Mouse (Mus musculus): ENCODE data around the gene Prr13. TPM values are rescaled to one million over a fixed set of nuclear protein-coding genes. Genes with fewer than 3 reads are reported as not detected.

Gene Prr13
- total RNA-seq, 2 experiments from 2014 or later, result 50.3 to 97.6 TPM

Other genes with a start within 250 kb of the Prr13 start
- 13.1 and 17.0 TPM in 2 replicates for gene Itgb7, start 227.1 kb upstream of the Prr13 start, total RNA-seq (2014; fragmentation: Nextera tagmentation)
- gene Itgb7, start 227.1 kb upstream of the Prr13 start, total RNA-seq (2017), result 47.2 and 51.0 TPM in 2 replicates
- 0.61 and 1.8 TPM in 2 replicates for gene Rarg, start 201.5 kb upstream of the Prr13 start, total RNA-seq (2014; fragmentation: Nextera tagmentation)
- 1.6 and 6.7 TPM in 2 replicates for gene Rarg, start 201.5 kb upstream of the Prr13 start, total RNA-seq (2017)
- not detected in 2 replicates for gene Gm9918, start 188.5 kb upstream of the Prr13 start, total RNA-seq (2014; fragmentation: Nextera tagmentation)
- gene Gm9918, start 188.5 kb upstream of the Prr13 start, total RNA-seq (2017), result not detected in 2 replicates
- gene Mfsd5, start 179.6 kb upstream of the Prr13 start, total RNA-seq (2014; fragmentation: Nextera tagmentation), result 30.4 and 32.9 TPM in 2 replicates
- gene Mfsd5, start 179.6 kb upstream of the Prr13 start, total RNA-seq (2017), result 14.2 and 19.5 TPM in 2 replicates
- 54.5 and 68.3 TPM in 2 replicates for gene Espl1, start 162.8 kb upstream of the Prr13 start, total RNA-seq (2014; fragmentation: Nextera tagmentation)
- 16.6 and 40.6 TPM in 2 replicates for gene Espl1, start 162.8 kb upstream of the Prr13 start, total RNA-seq (2017)
- gene Pfdn5, start 132.9 kb upstream of the Prr13 start, total RNA-seq (2014; fragmentation: Nextera tagmentation), result 210 and 293 TPM in 2 replicates
- gene Pfdn5, start 132.9 kb upstream of the Prr13 start, total RNA-seq (2017), result 214 and 318 TPM in 2 replicates
- 85.2 and 86.5 TPM in 2 replicates for gene Myg1, start 127.3 kb upstream of the Prr13 start, total RNA-seq (2014; fragmentation: Nextera tagmentation)
- gene Myg1, start 127.3 kb upstream of the Prr13 start, total RNA-seq (2017), result 60.8 and 73.8 TPM in 2 replicates
- 145 and 165 TPM in 2 replicates for gene Aaas, start 108.3 kb upstream of the Prr13 start, total RNA-seq (2014; fragmentation: Nextera tagmentation)
- gene Aaas, start 108.3 kb upstream of the Prr13 start, total RNA-seq (2017), result 179 and 207 TPM in 2 replicates
- gene Sp7, start 91.8 kb upstream of the Prr13 start, total RNA-seq (2014; fragmentation: Nextera tagmentation), result not detected in 2 replicates
- not detected in 2 replicates for gene Sp7, start 91.8 kb upstream of the Prr13 start, total RNA-seq (2017)
- gene Sp1, start 52.9 kb upstream of the Prr13 start, total RNA-seq (2014; fragmentation: Nextera tagmentation), result 68.0 and 80.3 TPM in 2 replicates
- 45.0 and 62.2 TPM in 2 replicates for gene Sp1, start 52.9 kb upstream of the Prr13 start, total RNA-seq (2017)
- gene Amhr2, start 13.7 kb upstream of the Prr13 start, total RNA-seq (2014; fragmentation: Nextera tagmentation), result not detected in 2 replicates
- not detected in 2 replicates for gene Amhr2, start 13.7 kb upstream of the Prr13 start, total RNA-seq (2017)
- gene Pcbp2, start 11.5 kb downstream of the Prr13 start, total RNA-seq (2014; fragmentation: Nextera tagmentation), result 749 and 832 TPM in 2 replicates
- 152 and 207 TPM in 2 replicates for gene Pcbp2, start 11.5 kb downstream of the Prr13 start, total RNA-seq (2017)
- not detected in 2 replicates for gene Gm10337, start 44.7 kb downstream of the Prr13 start, total RNA-seq (2014; fragmentation: Nextera tagmentation)
- not detected in 2 replicates for gene Gm10337, start 44.7 kb downstream of the Prr13 start, total RNA-seq (2017)
- 0.39 TPM in 1 of 2 replicates, not detected in the other for gene Map3k12, start 58.0 kb downstream of the Prr13 start, total RNA-seq (2014; fragmentation: Nextera tagmentation)
- 0.14 and 0.15 TPM in 2 replicates for gene Map3k12, start 58.0 kb downstream of the Prr13 start, total RNA-seq (2017)
- gene Tarbp2, start 59.2 kb downstream of the Prr13 start, total RNA-seq (2014; fragmentation: Nextera tagmentation), result 37.4 and 40.7 TPM in 2 replicates
- gene Tarbp2, start 59.2 kb downstream of the Prr13 start, total RNA-seq (2017), result 17.0 and 19.7 TPM in 2 replicates
- gene Npff, start 65.9 kb downstream of the Prr13 start, total RNA-seq (2014; fragmentation: Nextera tagmentation), result 5.1 and 8.2 TPM in 2 replicates
- gene Npff, start 65.9 kb downstream of the Prr13 start, total RNA-seq (2017), result 0.89 and 3.4 TPM in 2 replicates
- gene Gm28047, start 166.0 kb downstream of the Prr13 start, total RNA-seq (2014; fragmentation: Nextera tagmentation), result 2.6 TPM in 1 of 2 replicates, not detected in the other
- gene Gm28047, start 166.0 kb downstream of the Prr13 start, total RNA-seq (2017), result not detected in 2 replicates
- 115 and 116 TPM in 2 replicates for gene Atf7, start 166.4 kb downstream of the Prr13 start, total RNA-seq (2014; fragmentation: Nextera tagmentation)
- 24.7 and 27.0 TPM in 2 replicates for gene Atf7, start 166.4 kb downstream of the Prr13 start, total RNA-seq (2017)
- gene Atp5g2, start 213.3 kb downstream of the Prr13 start, total RNA-seq (2014; fragmentation: Nextera tagmentation), result 135 and 168 TPM in 2 replicates
- gene Atp5g2, start 213.3 kb downstream of the Prr13 start, total RNA-seq (2017), result 71.6 and 94.3 TPM in 2 replicates

All from megakaryocyte-erythroid progenitor cell, adult 5-6 weeks (primary cell).